Mouse (Mus musculus) neutrophil, adult 5-6 weeks (primary cell): ENCODE data around the gene Dgkd. TPM values are rescaled to one million over a fixed set of nuclear protein-coding genes. Genes with fewer than 3 reads are reported as not detected.
"Not testable (repeated sequence)": the region's sequence is repeated elsewhere in the genome, so short reads cannot be mapped to it uniquely, and the experiment has no call there.

Experiments used
- ATAC-seq: fragments of 151-379, 151-347 bp; 2 replicates; pipeline ENCODE4 v1.8.0; 2017; ENCODE audit warnings: mild to moderate bottlenecking, moderate TSS enrichment; ENCODE audit not compliant: insufficient number of reproducible peaks, poor library complexity, low FRiP score, severe bottlenecking; ENCODE audit errors: extremely low read depth
- total RNA-seq: library from RNA; stranded (forward); fragments of 200-1000 nt; gene quantifications from 2 replicates; pipeline ENCODE4 v1.2.3, GENCODE M21; 2017

The Dgkd gene
- 254 and 301 TPM in 2 replicates for total RNA-seq

DNA sequence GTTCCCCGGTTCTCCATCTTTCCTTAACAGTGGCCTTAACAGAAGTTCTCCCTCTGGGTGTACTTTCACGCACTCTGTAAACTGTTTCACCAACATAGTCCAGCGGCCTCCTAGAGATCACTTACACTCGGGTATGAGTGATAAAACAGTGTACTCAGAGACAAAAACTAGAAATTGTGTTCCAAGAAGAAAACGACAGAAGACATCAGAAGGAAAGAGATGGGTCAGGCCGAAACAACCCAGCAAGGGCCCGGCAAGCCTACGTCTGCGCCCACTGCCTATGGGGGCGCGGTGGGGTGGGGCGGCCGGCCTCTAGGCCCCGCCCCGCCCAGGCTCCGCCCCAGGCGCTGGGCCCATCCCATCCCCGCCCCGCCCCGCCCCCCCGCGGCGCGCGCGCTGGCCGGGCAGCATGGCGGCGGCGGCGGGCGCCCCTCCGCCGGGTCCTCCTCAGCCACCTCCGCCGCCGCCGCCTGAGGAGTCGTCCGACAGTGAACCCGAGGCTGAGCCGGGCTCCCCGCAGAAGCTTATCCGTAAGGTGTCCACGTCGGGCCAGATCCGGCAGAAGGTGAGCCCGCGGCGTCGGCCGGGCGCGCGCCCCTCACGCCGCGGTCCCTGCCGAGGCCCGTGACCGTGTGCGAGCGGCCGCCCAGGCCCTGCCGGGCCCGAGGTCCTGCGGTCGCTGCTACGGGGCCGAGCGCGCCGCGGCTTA, at the start of gene Dgkd:
Gene Dgkd, plus strand, starts transcription at position 396 of the 709 bp plus-strand sequence.
- ATAC-seq = peak; percentile 49

DNA sequence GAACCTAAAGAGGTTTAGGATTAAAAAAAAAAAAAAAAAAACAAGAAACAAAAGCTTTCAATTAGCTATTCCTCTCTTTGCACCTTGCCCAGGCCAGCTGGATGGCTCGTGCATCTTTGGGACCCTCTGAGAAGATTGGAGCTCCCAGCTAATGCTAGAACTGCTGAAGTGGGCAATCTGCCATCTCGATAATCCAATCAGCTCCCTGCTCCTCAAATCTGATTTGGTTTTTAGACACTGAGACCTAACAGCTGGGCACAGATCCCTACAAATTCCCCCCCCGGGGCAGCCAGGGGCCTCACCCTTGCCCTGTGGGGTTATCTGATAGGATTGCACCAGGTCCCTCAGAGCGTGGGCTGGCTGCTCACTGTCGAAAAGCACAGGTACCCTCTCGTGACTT, 49.5 kb upstream of the Dgkd start, which contains the start of gene Sag:
Gene Sag, plus strand, starts transcription at position 105 of the 400 bp plus-strand sequence.
- ATAC-seq = no peak

DNA sequence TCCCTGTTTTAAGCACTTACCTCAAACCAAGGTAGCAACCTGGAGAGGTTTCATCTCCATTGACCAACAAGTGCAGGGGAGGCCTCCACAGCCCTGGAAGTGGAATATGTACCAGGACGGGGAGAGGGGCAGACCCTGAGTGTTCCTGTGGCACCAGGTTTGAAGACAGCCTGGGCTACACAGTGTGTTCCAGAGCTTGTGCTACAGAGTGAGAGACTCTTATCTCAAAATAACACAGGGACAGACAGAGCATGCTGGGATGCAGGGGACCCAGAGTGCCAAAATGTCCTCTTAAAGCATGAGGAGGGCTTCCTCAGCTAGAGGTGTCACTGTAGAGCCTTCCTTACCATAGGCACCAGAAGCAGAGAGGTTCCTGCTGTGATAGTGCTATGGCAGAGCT, 45.3 kb upstream of the Dgkd start:
- no peak for ATAC-seq

DNA sequence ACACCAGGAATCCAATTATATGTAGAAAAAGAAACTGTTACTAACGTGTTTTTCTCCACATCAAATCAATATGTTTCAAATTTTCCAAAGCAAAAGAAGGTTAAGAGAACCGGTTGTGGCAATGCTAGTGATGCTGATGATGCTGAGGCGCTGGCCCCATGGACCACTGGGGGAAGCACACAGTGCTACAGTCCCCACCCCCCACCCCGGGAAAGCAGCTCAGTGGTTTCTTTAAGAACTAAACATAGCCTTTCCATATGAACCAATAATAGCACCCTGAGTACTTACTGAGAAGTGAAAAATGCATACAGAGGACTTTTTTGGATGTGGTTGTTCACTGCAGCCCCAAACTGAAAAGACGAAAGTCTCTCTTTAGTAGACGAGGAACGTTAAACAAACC, 41.7 kb upstream of the Dgkd start:
- no peak for ATAC-seq

DNA sequence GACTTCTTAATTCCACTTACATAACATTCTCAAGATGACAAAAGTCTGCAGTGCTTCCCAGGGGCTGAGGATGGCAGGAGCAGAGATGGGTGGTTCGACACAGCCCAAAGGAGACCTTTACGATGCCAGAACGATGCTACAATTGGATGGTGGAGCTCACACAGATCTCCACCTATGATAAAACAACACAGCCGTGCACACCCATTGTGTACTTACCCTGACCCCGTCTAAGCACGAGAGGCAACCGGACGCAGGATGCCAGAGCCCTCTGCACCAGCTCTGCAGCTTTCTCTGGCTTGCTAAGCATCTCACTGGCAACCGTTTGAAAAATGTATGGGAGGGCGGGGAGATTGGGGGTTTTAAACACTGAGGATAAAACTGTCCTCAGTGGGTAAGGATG, 41.0 kb upstream of the Dgkd start:
- ATAC-seq = no peak

DNA sequence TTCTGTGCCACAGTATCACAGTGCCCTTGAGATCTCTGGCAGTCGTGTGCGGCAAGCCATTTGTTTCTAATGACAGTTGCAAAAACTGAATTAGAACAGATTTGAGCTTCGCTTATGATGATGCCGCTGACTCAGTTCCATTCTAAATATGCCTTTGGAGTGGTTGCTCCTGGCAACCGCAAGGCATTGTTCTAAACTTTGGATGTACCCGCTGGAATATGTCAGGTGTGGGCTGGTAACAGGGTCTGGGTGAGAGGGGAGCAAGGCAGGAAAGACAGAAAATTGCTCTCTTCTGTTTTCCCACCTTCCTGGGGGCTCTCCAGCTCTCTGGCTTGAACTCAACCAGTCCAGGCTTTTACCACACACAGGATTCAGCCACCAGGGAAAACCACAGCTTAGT, 39.9 kb upstream of the Dgkd start:
- ATAC-seq = no peak

DNA sequence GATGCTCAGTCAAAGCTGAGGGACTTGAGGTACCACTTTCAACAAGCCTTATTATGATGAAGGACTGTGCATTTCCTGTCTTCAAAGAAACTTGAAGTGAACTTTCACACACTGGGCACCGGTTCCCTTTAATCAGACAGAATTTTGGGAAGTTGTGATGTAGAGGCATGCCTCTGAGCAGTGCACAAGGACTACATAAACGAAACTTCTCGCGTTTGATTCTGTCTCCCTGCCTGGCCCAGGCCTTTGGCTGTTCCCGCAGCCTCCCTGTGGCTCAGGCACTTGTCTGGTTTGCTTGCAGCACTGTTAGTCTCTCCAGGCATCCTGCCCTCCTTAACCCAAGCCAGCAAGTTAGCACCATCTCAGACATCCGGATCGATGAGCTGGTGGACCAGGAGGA, 39.4 kb upstream of the Dgkd start:
- ATAC-seq = 0 out of 2 replicates have a peak, but pooled peaks have one; percentile 6

DNA sequence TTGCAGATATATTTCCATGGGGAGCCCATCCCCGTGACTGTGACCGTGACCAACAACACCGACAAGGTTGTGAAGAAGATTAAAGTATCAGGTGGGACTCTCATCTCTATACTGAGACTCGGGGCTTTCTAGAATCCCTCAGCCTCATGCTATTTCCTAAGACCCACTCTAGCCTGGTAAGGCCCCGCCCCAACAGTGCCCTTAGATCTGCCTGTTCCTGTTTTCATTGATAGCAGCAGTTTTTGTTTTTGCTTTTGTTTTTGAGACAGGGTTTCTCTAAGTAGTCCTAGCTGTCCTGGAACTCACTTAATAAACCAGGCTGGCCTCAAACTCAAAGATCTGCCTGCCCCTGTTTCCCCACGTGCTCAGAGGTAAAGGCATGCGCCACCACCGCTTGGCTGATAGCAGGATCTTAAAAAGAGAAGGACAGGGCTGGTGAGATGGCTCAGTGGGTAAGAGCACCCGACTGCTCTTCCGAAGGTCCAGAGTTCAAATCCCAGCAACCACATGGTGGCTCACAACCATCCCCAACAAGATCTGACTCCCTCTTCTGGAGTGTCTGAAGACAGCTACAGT, 28.6 kb upstream of the Dgkd start:
- ATAC-seq = no peak

DNA sequence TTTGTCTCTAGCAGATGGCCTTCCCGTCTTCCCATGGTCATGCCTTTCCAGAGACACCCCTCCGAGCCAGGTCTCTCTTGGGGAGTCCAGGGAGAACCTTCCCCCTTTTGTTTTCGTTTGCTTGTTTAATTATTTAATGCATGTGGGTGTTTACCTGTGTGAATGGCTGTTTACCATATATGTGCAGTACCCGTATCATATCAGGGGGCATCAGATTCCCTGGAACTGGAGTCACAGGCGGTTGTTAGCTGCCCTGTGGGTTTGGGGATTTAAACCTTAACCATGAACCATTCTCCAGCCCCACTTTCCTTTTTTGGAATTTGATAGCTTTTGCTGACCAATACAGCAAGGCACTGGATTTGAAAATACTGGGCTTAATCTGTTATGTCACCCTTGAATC, 27.8 kb upstream of the Dgkd start:
- no peak for ATAC-seq

DNA sequence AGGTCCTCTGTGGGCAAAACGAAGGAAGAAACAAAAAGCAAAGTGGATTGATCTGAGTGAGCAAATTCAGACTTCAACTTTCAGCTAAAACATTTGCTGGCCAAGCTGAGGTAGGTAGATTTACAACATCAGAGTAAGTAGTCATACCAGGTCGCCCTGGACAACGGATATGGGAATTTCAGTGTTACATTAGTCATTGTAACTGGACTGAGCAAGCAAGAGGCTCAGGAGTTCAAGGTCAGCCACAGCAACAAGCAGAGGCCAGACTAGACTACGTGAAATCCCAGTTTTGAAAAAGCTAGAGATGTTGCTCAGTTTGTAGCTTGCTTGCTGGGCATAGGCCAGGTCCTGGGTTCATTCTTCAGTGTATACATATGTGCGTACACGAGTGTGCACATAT, 27.1 kb upstream of the Dgkd start:
- ATAC-seq = no peak

DNA sequence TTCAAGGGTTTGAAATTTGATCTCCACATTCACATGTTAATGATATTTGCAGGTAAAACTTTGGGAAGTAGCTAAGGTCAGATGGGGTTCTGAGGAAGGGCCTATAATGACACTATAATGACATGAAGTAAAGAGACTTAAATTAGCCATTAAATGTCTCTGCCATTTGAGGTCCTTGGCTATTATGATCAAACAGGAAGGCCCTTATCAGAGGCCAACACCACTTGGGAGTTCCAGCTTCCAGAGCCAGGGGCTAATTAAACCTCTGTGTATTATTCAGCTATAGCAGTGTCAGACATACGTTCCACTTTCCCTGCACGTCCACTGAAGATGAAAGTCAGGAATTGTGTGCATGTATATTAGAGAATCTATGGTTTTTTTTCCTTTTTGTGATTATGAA, 26.6 kb upstream of the Dgkd start:
- ATAC-seq = no peak

DNA sequence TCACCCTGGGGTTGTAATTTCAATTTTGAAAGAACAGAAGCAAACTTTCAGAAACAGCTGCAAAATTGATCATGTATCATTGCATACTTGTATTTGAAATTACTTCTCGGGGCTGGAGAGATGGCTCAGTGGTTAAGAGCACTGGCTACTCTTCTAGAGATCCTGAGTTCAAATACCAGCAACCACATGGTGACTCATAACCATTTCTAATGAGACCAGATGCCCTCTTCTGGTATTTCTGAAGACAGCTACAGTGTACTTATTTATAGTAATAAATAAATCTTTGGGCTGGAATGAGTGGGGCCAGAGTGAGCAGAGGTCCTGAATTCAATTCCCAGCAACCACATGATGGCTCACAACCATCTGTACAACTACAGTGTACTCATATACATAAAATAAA, 25.6 kb upstream of the Dgkd start:
- ATAC-seq = not testable (repeated sequence)

DNA sequence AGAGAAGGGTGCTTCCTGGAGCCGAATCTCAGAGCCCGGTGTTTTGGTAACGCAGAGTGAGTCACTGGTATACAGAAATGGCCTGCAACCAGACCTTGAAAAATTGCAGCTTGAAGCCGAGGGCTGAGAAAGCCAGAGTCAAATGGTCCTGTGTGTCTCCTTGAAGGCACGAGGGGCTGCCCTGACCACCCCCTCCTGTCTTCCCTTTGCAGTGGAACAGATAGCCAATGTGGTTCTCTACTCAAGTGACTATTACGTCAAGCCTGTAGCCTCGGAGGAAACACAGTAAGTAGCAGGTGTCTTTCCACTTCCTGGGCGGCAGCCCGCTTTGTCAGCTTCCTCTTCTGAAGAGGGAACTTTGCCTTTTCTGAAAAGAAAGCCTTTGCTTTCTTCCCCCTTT, 24.9 kb upstream of the Dgkd start:
- ATAC-seq = peak; percentile 92

DNA sequence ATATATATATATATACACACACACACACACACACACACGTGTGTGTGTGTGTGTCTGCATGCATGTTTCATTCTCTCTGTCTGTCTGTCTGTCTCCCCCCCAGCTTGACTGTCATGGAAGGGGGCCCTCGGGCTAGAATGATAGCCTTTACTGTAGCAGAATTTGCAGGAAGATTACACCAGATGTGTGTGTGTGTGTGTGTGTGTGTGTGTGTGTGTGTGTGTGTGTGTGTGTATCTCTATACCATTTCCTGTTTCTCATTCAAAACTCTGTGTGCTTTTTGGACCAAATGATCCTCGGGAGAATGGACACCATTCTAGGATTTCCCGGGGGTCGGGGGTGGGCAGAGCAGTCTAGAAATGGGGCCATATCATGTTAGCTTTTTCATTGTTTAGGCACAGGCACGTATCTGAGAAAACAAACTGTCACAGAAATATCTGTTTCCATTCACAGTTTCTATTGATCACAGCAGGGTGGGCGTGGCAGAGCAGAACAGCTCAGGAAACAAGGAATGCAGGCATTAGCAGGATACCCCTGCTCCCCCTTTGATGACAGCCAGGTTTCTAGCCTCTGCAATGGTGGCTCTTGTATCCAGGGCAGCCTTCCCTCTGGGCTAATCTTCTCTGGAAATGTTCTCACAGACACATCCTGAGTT, 24.0 kb upstream of the Dgkd start:
- no peak for ATAC-seq

DNA sequence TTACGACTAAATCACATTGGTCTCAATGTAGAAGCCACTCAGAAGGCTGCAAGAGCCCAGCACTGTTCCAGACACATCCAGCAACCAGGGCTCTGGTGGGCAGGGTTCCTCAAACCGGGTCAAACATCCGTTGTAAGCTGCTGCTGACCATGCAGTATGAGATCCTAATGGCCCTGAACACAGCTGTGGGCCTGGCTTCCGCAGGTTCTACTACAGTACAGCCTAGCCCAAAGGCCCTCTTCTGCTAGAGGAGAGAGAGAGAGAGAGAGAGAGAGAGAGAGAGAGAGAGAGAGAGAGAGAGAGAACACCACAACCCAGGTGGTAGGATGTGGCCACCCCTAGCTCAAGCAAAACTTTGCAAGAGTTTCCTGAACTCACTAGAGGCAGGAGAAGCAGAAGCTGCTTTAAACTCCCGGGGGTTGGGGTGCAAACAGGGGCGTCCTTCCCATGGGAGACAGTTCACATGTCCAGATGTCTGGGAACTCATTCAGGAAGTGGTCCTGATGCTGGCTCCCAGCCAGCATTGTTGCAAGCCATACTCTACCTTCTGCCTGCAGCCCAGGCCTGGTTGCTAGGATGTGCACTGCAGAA, 23.4 kb upstream of the Dgkd start:
- peak; percentile 50; the same call in 1 of the 2 replicates for ATAC-seq

DNA sequence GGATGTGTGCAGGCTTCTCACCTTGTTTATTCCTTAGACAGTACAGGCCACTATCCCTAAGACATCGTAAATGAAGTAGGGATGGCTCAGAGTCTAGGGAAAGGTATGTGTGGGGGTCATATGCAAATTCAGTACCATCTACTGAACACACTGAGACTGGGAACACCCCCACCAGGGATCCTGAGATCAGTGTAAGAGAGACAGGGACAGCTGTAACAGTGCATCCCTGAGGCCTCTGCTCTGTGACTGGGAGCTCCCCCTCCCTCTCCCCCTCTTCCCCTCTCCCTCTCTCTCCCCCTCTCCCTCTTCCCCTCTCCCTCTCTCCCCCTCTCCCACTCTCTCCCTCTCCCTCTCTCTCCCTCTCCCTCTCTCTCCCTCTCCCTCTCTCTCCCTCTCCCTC, 16.6 kb upstream of the Dgkd start:
- ATAC-seq = no peak

DNA sequence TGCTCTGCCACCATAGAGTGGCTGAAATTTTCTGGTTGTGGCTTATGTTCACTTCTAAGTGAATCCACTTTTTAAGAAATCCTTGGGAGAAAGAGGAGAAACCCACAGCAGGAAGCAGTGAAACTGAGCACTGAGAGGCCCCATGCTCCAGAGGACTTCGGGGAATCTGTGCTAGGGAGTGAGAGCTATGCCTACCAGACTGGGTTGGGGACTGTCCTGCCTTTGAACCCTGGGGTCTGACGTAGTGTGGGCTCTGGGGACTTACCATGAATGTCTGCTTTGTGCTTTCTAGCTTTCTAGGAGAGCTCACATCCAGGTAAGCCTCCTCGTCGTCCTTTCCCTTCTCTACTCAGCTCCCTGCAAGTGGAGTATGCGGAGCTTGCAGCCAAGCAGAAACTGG, 16.1 kb upstream of the Dgkd start:
- ATAC-seq = no peak

DNA sequence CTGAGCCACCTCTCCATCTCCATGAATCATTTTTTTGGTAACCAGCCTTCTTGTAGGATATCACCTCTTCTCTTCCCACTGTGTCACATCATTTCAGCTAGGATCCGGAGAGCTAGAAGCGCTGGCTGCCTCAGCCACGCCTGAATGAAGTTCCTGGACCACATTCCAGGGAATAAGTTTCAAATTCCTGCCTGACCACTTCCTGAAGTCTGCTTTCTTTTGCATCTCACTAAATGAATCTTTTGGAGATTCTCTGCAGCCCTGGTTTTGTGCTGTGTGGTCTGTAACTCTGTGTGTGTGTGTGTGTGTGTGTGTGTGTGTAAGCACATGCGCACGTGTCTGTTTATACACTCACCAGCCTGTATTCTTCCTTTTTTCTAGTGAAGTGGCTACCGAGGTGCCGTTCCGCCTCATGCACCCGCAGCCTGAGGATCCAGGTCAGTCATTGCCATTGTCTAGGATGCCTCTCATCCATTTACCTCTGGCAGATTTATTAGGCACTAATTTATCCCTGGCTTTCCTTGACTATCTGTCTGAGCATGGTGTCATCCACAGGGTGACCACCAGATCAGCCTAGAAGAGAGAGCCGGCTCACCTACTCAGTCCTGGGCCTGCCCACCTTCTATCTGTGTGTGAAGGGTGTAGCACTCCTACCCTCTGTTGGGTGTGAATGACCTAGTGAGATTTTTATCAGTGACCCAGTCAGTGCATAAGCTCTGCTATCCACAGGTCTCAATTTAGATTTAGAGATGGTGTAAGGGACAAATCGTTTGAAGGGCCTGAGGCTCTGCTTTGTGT, 12.5 kb upstream of the Dgkd start:
- ATAC-seq = no peak

DNA sequence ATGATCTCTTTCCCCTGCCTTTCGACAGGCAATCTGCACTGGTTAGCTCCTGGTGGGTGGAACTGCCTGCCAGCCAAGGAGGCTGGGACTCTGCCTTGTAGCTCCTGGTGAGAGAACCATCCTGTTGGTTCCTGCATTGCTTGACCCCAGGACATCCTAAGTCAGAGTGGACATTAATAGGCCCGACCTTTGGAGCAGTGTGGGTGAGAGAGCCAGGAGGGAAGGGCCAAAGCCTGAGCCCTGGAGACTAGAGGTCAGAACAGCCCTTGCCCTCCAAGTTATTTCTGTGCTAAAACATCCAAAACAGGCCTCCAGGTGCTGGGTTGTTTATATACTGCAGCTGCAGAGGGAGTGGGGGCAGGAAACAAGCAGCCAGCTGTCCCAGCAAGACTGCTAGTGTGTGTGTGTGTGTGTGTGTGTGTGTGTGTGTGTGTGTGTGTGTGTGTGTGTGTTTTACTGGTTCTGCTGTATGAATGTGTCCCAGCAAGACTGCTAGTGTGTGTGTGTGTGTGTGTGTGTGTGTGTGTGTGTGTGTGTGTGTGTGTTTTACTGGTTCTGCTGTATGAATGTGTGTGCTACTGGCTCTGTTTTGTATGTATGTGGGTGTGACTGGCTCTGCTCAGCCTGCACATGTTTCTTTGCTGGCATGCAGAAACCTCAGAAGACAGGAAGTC, 6.1 kb upstream of the Dgkd start:
- peak; percentile 75 for ATAC-seq
